Mouse (Mus musculus) liver, embryonic 12.5 days (tissue): ENCODE data around the gene Irs1. TPM values are rescaled to one million over a fixed set of nuclear protein-coding genes. Genes with fewer than 3 reads are reported as not detected.

Source experiments
- ATAC-seq: fragments of 200-750 bp; cut with Nextera tagmentation; 2 replicates; pipeline ENCODE4 v1.8.0; 2017; ENCODE audit warnings: moderate number of reproducible peaks, mild to moderate bottlenecking, moderate library complexity
- H3K27ac ChIP-seq: fragments of 300-500 bp; sonication (generic); 2 replicates; pipeline ENCODE4 v1.5.1; 2016; ENCODE audit warnings: mild to moderate bottlenecking
- H3K27me3 ChIP-seq: fragments of 300-500 bp; sonication (generic); replicated peaks from 2 replicates; pipeline ENCODE4 v1.6.1; 2016; ENCODE audit warnings: mild to moderate bottlenecking, moderate library complexity
- H3K36me3 ChIP-seq: fragments of 300-500 bp; sonication (generic); 2 replicates; pipeline ENCODE4 v1.6.1; 2016; ENCODE audit warnings: mild to moderate bottlenecking, moderate library complexity
- H3K4me1 ChIP-seq: fragments of 300-500 bp; sonication (generic); 2 replicates; pipeline ENCODE4 v1.6.1; 2016
- H3K4me2 ChIP-seq: fragments of 300-500 bp; sonication (generic); 2 replicates; pipeline ENCODE4 v1.6.1; 2016; ENCODE audit warnings: mild to moderate bottlenecking, moderate library complexity
- H3K4me3 ChIP-seq: fragments of 300-500 bp; sonication (generic); 2 replicates; pipeline ENCODE4 v1.5.1; 2016; ENCODE audit warnings: mild to moderate bottlenecking, moderate library complexity
- H3K9ac ChIP-seq: fragments of 300-500 bp; sonication (generic); 2 replicates; pipeline ENCODE4 v1.6.1; 2016; ENCODE audit warnings: mild to moderate bottlenecking, moderate library complexity
- H3K9me3 ChIP-seq: fragments of 300-500 bp; sonication (generic); replicated peaks from 2 replicates; pipeline ENCODE4 v1.6.1; 2016; ENCODE audit warnings: mild to moderate bottlenecking, moderate library complexity
- WGBS: fragments of 180-500 bp; shearing (Covaris S2); methylation state at CpG from one replicate; pipeline ENCODE4 v1.1.7; 2016; ENCODE audit not compliant: insufficient replicate concordance; 5-methylcytosine and 5-hydroxymethylcytosine counted together
- polyA plus RNA-seq: library from polyadenylated mRNA; unstranded; fragments of >200 nt; fragmentation: Nextera tagmentation; extraction: Ambion mirVana; gene quantifications from 2 replicates; pipeline ENCODE4 v1.2.1, GENCODE M21; 2016

The Irs1 gene
- polyA plus RNA-seq, 1 experiment from 2014 or later: 1.8 TPM

- Histone ChIP-seq H3K27me3 (peaks cover 10% of the 10 kb centered on the region), H3K9me3 (no peaks in the 10 kb centered on the region), H3K4me1 (peaks cover 17% of the 10 kb centered on the region), H3K4me3 (peak within 1 kb of the TSS; percentile 80), H3K4me2 (peak within 1 kb of the TSS; percentile 75), H3K27ac (peak within 1 kb of the TSS; percentile 93), H3K9ac (peak within 1 kb of the TSS; percentile 86), H3K36me3 (no peaks in the 10 kb centered on the region)
- ATAC-seq: peak; percentile 99
- WGBS: 6% methylated on average over 47 of the region's 47 CpGs
Measured at GRCm38 (mm10) chr1:82316111-82316745, 25.0 kb upstream of the Irs1 start, which contains the start of gene Rhbdd1. Gene Rhbdd1, plus strand, starts transcription at chr1:82316452.

DNA sequence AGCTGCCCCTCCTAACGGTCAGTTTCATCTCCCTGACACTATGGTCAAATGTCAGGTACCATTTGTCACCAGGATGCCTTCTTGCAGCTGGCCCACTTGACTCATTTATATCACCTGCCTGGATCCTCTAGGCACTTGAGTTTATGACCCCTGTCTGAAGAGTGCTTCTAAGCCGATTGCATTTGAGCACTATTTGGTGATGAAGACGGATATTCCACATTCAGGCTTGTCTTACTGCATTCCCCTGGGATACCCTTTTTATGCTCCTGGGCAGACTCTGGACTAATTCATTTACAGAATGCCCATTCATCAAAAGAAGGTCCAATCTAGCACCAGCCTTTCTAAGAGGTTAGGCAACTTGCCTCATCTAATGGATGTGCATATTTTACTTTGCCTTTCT, 13.3 kb upstream of the Irs1 start:
- H3K36me3 ChIP-seq: no peaks in the 10 kb centered on the region
- no peak for ATAC-seq
- H3K9me3 ChIP-seq: no peaks in the 10 kb centered on the region

DNA sequence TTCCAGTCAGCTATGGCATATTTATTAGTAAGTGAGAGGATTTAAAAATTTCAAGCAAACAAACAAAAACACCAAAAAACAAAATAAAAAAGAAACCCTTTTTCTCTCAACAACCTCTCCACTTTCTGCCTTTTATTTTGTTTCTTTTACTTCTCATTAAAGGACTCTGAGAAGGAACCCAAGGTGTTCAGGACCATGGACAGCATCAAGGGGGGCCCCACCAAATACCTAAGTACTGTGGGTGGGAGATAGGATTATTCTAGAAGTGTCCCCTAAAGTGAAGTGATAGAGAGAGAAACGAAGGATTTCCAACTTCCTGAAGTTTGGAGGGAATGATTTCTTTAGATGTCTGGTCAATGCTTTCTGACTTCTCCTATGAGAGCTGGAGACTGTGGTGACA, 7.4 kb upstream of the Irs1 start:
- WGBS: 13% methylated on average over 1 of the region's 1 CpGs
- no peaks in the 10 kb centered on the region for H3K4me1 ChIP-seq
- ATAC-seq: no peak

More for the DNA sequence above, 13.3 kb upstream of the Irs1 start:
- Histone ChIP-seq H3K4me1 (no peaks in the 10 kb centered on the region), H3K9ac (no peak overlapping the region), H3K4me2 (no peak overlapping the region), H3K27ac (no peak overlapping the region), H3K4me3 (no peak overlapping the region), H3K27me3 (peaks cover 8% of the 10 kb centered on the region)
- WGBS: 62% methylated on average over 3 of the region's 3 CpGs

GRCm38 (mm10) chr1:82294102-82294501, 2.9 kb upstream of the Irs1 start:
- H3K4me1 ChIP-seq: peaks cover 9% of the 10 kb centered on the region; the same call in 1 of the 2 replicates
- H3K4me3 ChIP-seq: no peak overlapping the region
- H3K27me3 ChIP-seq: peaks cover 58% of the 10 kb centered on the region
- ATAC-seq: no peak
- WGBS: 11% methylated on average over 6 of the region's 6 CpGs
- no peak overlapping the region for H3K4me2 ChIP-seq
- H3K36me3 ChIP-seq: no peaks in the 10 kb centered on the region
- H3K27ac ChIP-seq: no peak overlapping the region
- H3K9me3 ChIP-seq: no peaks in the 10 kb centered on the region
- no peak overlapping the region for H3K9ac ChIP-seq

More for the DNA sequence above, 7.4 kb upstream of the Irs1 start:
- Histone ChIP-seq H3K36me3 (no peaks in the 10 kb centered on the region), H3K27ac (no peak overlapping the region), H3K4me3 (no peak overlapping the region), H3K27me3 (peaks cover 13% of the 10 kb centered on the region), H3K9ac (no peak overlapping the region), H3K4me2 (no peak overlapping the region), H3K9me3 (no peaks in the 10 kb centered on the region)

- Histone ChIP-seq H3K4me2 (peak overlapping the region; percentile 72), H3K27me3 (peaks cover 71% of the 10 kb centered on the region), H3K4me3 (peak overlapping the region; percentile 23), H3K9me3 (no peaks in the 10 kb centered on the region), H3K9ac (no peak overlapping the region), H3K27ac (no peak overlapping the region), H3K36me3 (peaks cover 12% of the 10 kb centered on the region), H3K4me1 (peaks cover 9% of the 10 kb centered on the region; the same call in 1 of the 2 replicates)
- 3% methylated on average over 13 of the region's 13 CpGs for WGBS
- no peak for ATAC-seq
Measured at GRCm38 (mm10) chr1:82292771-82293170, 1.6 kb upstream of the Irs1 start.

- no peaks in the 10 kb centered on the region for H3K9me3 ChIP-seq
- peak overlapping the region; percentile 51; the same call in 1 of the 2 replicates for H3K27ac ChIP-seq
- H3K4me2 ChIP-seq: peak overlapping the region; percentile 72
- H3K27me3 ChIP-seq: peaks cover 78% of the 10 kb centered on the region
- no peak for ATAC-seq
- WGBS: 3% methylated on average over 23 of the region's 23 CpGs
- peak overlapping the region; percentile 53 for H3K9ac ChIP-seq
- peaks cover 9% of the 10 kb centered on the region; the same call in 1 of the 2 replicates for H3K4me1 ChIP-seq
- peaks cover 16% of the 10 kb centered on the region for H3K36me3 ChIP-seq
- H3K4me3 ChIP-seq: peak overlapping the region; percentile 57
Measured at GRCm38 (mm10) chr1:82291930-82292712, 905 bp upstream of the Irs1 start.

DNA sequence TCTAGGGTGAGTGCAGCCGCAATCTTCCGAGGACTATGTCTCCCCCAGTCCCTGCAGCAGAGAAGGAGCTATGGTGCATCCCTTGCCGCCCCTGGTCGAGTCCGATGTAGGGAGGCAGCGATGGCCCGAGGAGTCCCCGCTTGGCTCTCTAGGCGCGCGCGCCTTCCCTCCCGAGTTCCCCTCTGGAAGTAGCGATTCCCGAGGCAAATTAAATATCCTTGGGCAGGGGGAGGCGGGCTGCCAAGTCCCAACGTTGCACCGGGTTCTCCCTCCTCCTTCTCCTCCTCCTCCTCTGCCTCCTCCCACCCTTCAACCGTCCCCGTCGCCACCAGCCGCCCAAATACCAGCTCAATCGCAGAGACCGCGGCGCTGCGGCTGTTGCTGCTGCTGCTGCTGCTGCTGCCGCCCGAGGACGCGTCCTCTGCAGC, 479 bp downstream of the Irs1 start:
- H3K9ac ChIP-seq: peak overlapping the region; percentile 53
- peak overlapping the region; percentile 52 for H3K27ac ChIP-seq
- under 1% methylated on average over 31 of the region's 31 CpGs for WGBS

DNA sequence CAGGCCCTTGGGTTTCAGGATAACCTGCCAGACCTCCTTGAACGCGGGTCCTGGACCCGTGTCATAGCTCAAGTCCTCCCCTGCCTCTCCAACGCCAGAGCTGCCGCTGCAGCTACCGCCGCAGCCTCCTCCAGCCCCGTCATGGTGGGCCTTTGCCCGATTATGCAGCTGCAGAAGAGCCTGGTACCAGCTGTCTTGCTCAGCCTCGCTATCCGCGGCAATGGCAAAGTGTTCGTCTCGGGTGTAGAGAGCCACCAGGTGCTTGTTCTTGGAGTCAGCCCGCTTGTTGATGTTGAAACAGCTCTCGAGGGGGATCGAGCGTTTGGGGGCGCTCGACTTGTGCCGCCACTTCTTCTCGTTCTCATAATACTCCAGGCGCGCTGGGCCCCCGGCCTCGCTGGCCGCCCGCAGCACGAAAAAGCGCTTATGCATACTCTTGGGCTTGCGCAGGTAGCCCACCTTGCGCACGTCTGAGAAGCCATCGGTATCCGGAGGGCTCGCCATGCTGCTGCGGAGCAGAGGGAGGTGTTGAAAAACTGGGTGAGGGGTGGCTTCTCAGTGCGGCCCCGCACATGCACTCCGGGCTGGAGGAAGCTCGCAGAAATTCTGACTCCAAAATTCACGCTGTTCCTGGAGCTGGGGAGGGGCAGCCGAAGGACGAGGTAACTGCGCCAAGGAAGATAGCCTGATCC, 1.1 kb downstream of the Irs1 start:
- Histone ChIP-seq H3K4me3 (peak overlapping the region; percentile 57), H3K9ac (peak overlapping the region; percentile 53), H3K27me3 (peaks cover 86% of the 10 kb centered on the region), H3K4me2 (peak overlapping the region; percentile 72), H3K27ac (peak overlapping the region; percentile 52), H3K36me3 (peaks cover 16% of the 10 kb centered on the region), H3K9me3 (no peaks in the 10 kb centered on the region), H3K4me1 (peaks cover 9% of the 10 kb centered on the region; the same call in 1 of the 2 replicates)
- WGBS: 3% methylated on average over 45 of the region's 45 CpGs
- ATAC-seq: no peak

More for the DNA sequence above, 479 bp downstream of the Irs1 start:
- Histone ChIP-seq H3K27me3 (peaks cover 85% of the 10 kb centered on the region), H3K36me3 (peaks cover 16% of the 10 kb centered on the region), H3K9me3 (no peaks in the 10 kb centered on the region), H3K4me1 (peaks cover 9% of the 10 kb centered on the region; the same call in 1 of the 2 replicates), H3K4me3 (peak overlapping the region; percentile 57), H3K4me2 (peak overlapping the region; percentile 72)
- ATAC-seq: peak; percentile 6

DNA sequence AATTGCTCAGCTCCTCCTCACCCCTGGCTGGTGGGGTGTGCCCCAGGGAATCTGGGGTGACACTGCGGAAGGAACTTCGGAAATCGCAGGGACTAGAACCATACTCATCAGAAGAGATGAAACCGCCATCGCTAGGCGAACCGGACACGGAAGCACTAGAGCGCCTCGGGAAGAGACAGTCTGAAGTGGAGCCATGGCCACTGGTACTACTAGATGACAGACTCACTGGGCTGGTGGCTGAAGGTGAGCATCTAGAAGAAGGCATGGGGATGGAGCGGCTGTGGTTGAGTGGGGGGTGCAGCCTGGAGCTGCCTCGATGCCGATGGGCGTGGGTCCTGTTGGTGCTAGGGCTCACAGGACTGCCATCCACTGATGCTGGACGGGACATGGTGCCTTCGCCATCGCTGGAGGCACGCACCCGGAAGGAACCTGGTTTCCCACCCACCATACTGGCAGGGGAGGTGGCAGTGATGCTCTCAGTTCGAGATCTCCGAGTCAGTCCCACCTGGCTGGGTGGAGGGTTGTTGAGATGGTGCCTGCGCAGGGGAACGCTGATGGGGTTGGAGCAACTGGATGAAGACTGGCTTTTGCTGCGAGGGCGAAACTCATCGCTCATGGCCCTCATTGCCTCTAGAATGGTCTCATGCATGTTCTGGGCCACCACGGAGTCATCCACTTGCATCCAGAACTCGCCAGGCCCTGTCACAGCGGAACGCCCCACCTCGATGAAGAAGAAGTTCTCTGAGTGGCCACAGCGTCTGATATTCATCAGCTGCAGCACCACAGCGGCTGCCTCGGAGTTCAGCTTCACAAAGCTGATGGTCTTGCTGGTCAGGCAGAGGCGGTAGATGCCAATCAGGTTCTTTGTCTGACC, 1.9 kb downstream of the Irs1 start:
- H3K4me3 ChIP-seq: peak overlapping the region; percentile 57
- H3K4me1 ChIP-seq: peaks cover 9% of the 10 kb centered on the region; the same call in 1 of the 2 replicates
- 0 out of 2 replicates have a peak overlapping the region, but pooled peaks have one; percentile 5 for H3K27ac ChIP-seq
- H3K9ac ChIP-seq: peak overlapping the region; percentile 53
- peaks cover 86% of the 10 kb centered on the region for H3K27me3 ChIP-seq
- peaks cover 16% of the 10 kb centered on the region for H3K36me3 ChIP-seq
- 57% methylated on average over 35 of the region's 35 CpGs for WGBS
- H3K4me2 ChIP-seq: peak overlapping the region; percentile 72
- ATAC-seq: no peak
- no peaks in the 10 kb centered on the region for H3K9me3 ChIP-seq

GRCm38 (mm10) chr1:82288421-82288990, 2.7 kb downstream of the Irs1 start:
- Histone ChIP-seq H3K9me3 (no peaks in the 10 kb centered on the region), H3K4me2 (0 out of 2 replicates have a peak overlapping the region, but pooled peaks have one; percentile 32), H3K27me3 (peaks cover 82% of the 10 kb centered on the region), H3K9ac (no peak overlapping the region), H3K27ac (no peak overlapping the region), H3K4me3 (no peak overlapping the region), H3K4me1 (peaks cover 16% of the 10 kb centered on the region), H3K36me3 (peaks cover 16% of the 10 kb centered on the region)
- no peak for ATAC-seq
- 78% methylated on average over 18 of the region's 18 CpGs for WGBS
